Mouse (Mus musculus): ENCODE measurements around the gene Rab1a. TPM values are rescaled to one million over a fixed set of nuclear protein-coding genes. Genes with fewer than 3 reads are reported as not detected.
A peak's percentile ranks its signal among the peaks of the same experiment; 100 is the strongest.

The Rab1a gene
- polyA plus RNA-seq, 1 experiment from 2014 or later, result 268 TPM

DNA sequence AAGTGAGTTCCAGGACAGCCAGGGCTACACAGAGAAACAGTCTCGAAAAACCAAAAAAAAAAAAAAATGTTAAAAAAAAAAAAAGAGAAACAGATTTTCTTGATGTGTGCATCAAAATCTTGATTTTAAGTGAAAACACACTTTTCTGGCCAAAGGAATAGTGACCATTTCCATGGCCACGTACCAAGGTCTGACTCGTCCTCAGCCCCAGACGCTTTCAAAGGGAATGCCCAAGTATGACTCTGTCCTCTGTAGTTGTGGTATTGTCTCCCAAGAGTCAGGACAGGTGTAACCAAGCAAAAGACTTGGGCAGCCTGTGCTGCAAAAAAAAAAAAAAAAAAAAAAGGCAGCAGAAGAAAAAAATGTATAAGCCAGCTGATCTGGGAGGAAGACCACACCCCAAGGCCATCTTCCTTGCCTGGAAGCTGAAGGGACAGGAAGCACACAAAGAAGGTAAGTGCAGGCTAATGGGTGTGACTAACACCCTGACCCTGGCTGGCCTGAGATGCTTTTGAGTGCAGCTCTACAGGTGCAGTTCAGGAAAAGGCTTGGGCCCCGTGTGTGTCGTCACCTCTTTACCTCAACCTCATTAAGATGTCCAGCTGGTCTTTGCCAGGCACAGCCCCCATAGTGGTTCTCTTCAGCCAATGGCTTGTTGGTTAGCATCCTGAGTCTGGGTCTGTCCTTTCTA, 41.3 kb downstream of the Rab1a start:
- Histone ChIP-seq H3K4me3 (no peak overlapping the region), H3K36me3 (peaks cover 57% of the 10 kb centered on the region), H3K27me3 (no peaks in the 10 kb centered on the region), H3K9me3 (no peaks in the 10 kb centered on the region), H3K9ac (no peak overlapping the region), H3K27ac (no peak overlapping the region), H3K4me1 (peaks cover 44% of the 10 kb centered on the region), H3K4me2 (replicated peaks) (no peak overlapping the region)
- no peak for ATAC-seq (ENCODE audit: low FRiP score, low read depth)
- 79% methylated on average over 6 of the region's 6 CpGs for WGBS

DNA sequence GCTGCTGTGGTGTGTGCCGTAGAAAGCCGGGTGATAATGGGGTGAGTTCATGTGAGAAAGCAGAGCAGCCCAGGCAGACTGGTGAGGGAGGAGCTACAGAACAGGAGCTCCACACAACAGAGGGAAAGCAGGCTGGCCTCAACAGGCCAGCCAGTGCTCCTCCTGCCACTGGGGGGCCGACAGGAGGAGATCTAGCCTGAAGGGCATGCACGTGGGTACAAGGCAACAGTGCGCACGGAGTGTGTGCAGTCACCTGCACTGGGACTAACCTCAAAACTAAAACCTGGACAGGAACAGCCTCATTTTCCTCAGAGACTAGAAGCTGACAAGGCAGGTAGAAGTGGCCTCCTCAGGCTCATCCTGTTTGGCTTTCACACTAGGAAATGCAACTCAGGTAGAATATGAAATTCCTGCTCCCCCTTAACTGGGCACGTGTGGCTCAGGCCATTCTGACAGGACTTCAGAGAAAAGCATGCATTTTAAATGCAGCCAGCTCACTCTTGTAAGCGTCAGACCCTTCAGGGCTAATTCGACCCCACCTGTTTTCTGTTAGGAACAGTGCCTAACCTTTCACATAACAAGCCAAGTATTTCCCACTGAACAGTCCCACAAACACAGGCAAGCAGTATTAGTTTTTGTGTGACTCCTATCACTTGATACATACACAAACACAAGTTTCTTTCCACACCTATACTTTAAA, 42.1 kb downstream of the Rab1a start:
- WGBS, result 16% methylated on average over 9 of the region's 9 CpGs
- Histone ChIP-seq H3K27me3 (no peaks in the 10 kb centered on the region), H3K36me3 (peaks cover 49% of the 10 kb centered on the region), H3K4me3 (no peak overlapping the region), H3K9ac (no peak overlapping the region), H3K27ac (no peak overlapping the region; the same call in 1 of the 2 replicates), H3K4me1 (peaks cover 53% of the 10 kb centered on the region), H3K4me2 (replicated peaks) (0 out of 2 replicates have a peak overlapping the region, but pooled peaks have one; percentile 14), H3K9me3 (no peaks in the 10 kb centered on the region)
- ATAC-seq (ENCODE audit: low FRiP score, low read depth), result peak; percentile 35; the same call in 1 of the 2 replicates

- ATAC-seq (ENCODE audit: low FRiP score, low read depth), result no peak
- 76% methylated on average over 16 of the region's 16 CpGs for WGBS
- Histone ChIP-seq H3K4me1 (peaks cover 54% of the 10 kb centered on the region), H3K9ac (no peak overlapping the region), H3K36me3 (peaks cover 36% of the 10 kb centered on the region), H3K4me3 (no peak overlapping the region), H3K9me3 (no peaks in the 10 kb centered on the region), H3K27me3 (no peaks in the 10 kb centered on the region), H3K4me2 (replicated peaks) (no peak overlapping the region), H3K27ac (no peak overlapping the region)
Observed at GRCm38 (mm10) chr11:20244336-20245290, 43.4 kb downstream of the Rab1a start.

DNA sequence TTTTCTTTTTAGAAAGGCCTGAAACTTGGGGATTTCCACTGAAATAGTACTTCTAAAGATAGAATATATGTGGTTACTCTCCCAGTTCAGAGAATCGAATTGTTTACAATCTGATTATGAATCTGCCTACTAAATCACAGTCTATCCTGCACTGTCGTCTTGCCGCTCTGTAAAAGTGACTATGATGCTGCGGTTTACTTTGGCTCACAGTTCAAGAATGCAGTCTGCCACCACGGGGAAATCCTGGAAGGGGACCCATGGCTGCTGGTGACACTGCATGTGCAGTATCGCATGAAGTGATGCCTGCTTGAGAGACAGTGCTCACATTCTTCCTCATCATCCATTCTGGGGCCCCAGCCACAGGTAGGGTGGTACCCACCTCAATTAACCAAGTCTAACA, 44.1 kb downstream of the Rab1a start:
- Histone ChIP-seq H3K36me3 (peaks cover 29% of the 10 kb centered on the region), H3K4me2 (replicated peaks) (no peak overlapping the region), H3K4me3 (no peak overlapping the region), H3K4me1 (peaks cover 56% of the 10 kb centered on the region), H3K27me3 (no peaks in the 10 kb centered on the region), H3K9ac (no peak overlapping the region), H3K9me3 (no peaks in the 10 kb centered on the region), H3K27ac (no peak overlapping the region)
- ATAC-seq (ENCODE audit: low FRiP score, low read depth), result no peak
- 87% methylated on average over 6 of the region's 6 CpGs for WGBS

DNA sequence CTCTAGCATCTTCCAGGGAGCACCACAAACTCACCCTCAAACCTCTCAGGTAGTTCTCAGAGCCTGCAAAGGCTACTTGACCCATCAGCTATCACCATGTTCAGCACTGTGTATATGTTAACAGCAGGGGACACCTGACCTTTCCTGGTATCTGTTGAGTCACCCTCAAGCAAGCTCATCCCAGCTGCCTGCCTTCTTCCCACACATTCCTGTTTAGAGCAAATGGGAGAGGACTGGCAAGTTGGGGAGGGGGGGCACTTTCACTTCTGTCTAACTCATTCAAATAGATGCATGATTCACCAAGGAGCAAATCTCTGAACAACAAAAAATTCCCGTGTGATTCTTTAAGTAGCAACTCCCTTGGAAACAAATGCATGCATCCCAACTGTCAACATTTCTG, 45.4 kb downstream of the Rab1a start:
- no peak overlapping the region for H3K27ac ChIP-seq
- no peak for ATAC-seq (ENCODE audit: low FRiP score, low read depth)
- H3K9me3 ChIP-seq, result no peaks in the 10 kb centered on the region
- H3K4me2 ChIP-seq (replicated peaks), result no peak overlapping the region; the same call in 1 of the 2 replicates
- H3K4me1 ChIP-seq, result peaks cover 59% of the 10 kb centered on the region
- H3K9ac ChIP-seq, result no peak overlapping the region
- H3K27me3 ChIP-seq, result no peaks in the 10 kb centered on the region
- 77% methylated on average over 1 of the region's 1 CpGs for WGBS
- peaks cover 16% of the 10 kb centered on the region for H3K36me3 ChIP-seq
- no peak overlapping the region for H3K4me3 ChIP-seq

- Histone ChIP-seq H3K4me2 (replicated peaks) (peak overlapping the region; percentile 80), H3K9ac (no peak overlapping the region), H3K4me3 (no peak overlapping the region; the same call in 1 of the 2 replicates)
Observed at GRCm38 (mm10) chr11:20247146-20247855, 46.1 kb downstream of the Rab1a start.

GRCm38 (mm10) chr11:20248277-20248676, 47.0 kb downstream of the Rab1a start:
- Histone ChIP-seq H3K36me3 (peaks cover 12% of the 10 kb centered on the region), H3K4me1 (peaks cover 51% of the 10 kb centered on the region), H3K4me3 (peak overlapping the region; percentile 89), H3K27ac (0 out of 2 replicates have a peak overlapping the region, but pooled peaks have one; percentile 33), H3K9ac (peak overlapping the region; percentile 96), H3K4me2 (replicated peaks) (peak overlapping the region; percentile 80), H3K27me3 (no peaks in the 10 kb centered on the region), H3K9me3 (no peaks in the 10 kb centered on the region)
- WGBS, result 3% methylated on average over 4 of the region's 4 CpGs
- no peak for ATAC-seq (ENCODE audit: low FRiP score, low read depth)

More at GRCm38 (mm10) chr11:20247146-20247855, 46.1 kb downstream of the Rab1a start:
- no peak for ATAC-seq (ENCODE audit: low FRiP score, low read depth)
- H3K4me1 ChIP-seq, result peaks cover 59% of the 10 kb centered on the region
- H3K27ac ChIP-seq, result no peak overlapping the region
- WGBS, result 88% methylated on average over 8 of the region's 8 CpGs
- H3K9me3 ChIP-seq, result no peaks in the 10 kb centered on the region
- peaks cover 12% of the 10 kb centered on the region for H3K36me3 ChIP-seq
- H3K27me3 ChIP-seq, result no peaks in the 10 kb centered on the region

GRCm38 (mm10) chr11:20248840-20249239, 47.6 kb downstream of the Rab1a start:
- Histone ChIP-seq H3K4me3 (peak overlapping the region; percentile 89), H3K27ac (peak overlapping the region; percentile 92), H3K4me1 (peaks cover 46% of the 10 kb centered on the region), H3K4me2 (replicated peaks) (peak overlapping the region; percentile 80), H3K9ac (peak overlapping the region; percentile 96), H3K36me3 (peaks cover 12% of the 10 kb centered on the region), H3K27me3 (no peaks in the 10 kb centered on the region), H3K9me3 (no peaks in the 10 kb centered on the region)
- WGBS, result 0% methylated on average over 37 of the region's 39 CpGs
- peak; percentile 65 for ATAC-seq (ENCODE audit: low FRiP score, low read depth)

DNA sequence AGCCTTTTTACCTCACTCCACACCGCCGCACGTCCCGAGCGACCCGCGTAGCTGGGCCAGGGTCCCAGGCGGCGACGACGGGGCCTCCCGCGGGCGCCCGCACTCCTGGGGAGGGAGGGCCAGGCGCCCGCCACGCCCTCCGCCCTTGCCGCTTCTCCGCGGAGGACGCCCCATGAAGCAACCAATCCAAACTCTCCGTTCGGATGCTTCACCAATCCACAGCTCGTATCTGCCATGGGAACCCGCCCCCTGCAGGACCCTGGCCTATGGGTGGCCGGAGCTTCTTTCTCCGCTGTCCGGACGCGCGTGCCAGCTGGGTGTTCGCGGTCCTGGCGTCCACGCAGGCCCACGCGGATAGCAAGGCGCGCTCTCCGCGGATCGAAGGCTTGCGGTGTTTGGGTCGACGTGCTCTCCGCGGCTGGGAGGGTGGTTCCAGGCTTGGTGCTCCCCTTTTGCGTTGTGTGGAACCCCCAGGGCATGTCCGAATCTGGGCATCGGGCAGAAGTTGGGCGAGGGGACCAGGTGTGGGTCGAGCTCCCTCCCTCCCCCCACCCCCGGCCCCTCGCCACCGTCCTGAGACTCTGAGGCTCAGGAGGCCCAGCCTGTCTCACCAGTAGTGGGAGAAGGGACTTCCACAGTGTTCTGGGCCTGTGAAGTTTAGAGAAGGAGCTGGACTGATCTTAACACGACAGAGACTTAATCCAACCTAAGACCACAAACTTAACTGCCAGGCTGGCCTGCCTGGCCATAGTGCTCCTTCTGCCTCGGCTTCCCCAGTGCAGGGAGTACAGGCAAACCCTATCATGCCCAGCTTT, 48.3 kb downstream of the Rab1a start, which contains the start of gene Cep68:
TSS of gene Cep68 (minus strand) at position 134 of the 815 bp plus-strand sequence.
- ATAC-seq (ENCODE audit: low FRiP score, low read depth), result peak; percentile 98
- Histone ChIP-seq H3K9ac (peak within 1 kb of the TSS; percentile 96), H3K4me3 (peak within 1 kb of the TSS; percentile 89), H3K27me3 (no peaks in the 10 kb centered on the region), H3K36me3 (peaks cover 9% of the 10 kb centered on the region), H3K27ac (peak within 1 kb of the TSS; percentile 92), H3K4me1 (peaks cover 39% of the 10 kb centered on the region), H3K4me2 (replicated peaks) (peak within 1 kb of the TSS; percentile 80), H3K9me3 (no peaks in the 10 kb centered on the region)
- WGBS, result 0% methylated on average over 55 of the region's 59 CpGs

- no peak overlapping the region for H3K9ac ChIP-seq
- no peak for ATAC-seq (ENCODE audit: low FRiP score, low read depth)
- peak overlapping the region; percentile 80 for H3K4me2 ChIP-seq (replicated peaks)
- no peak overlapping the region for H3K27ac ChIP-seq
- peaks cover 32% of the 10 kb centered on the region for H3K4me1 ChIP-seq
- no peak overlapping the region for H3K4me3 ChIP-seq
- 82% methylated on average over 6 of the region's 6 CpGs for WGBS
- peaks cover 4% of the 10 kb centered on the region; the same call in 1 of the 2 replicates for H3K36me3 ChIP-seq
- H3K9me3 ChIP-seq, result no peaks in the 10 kb centered on the region
- no peaks in the 10 kb centered on the region for H3K27me3 ChIP-seq
Observed at GRCm38 (mm10) chr11:20250476-20251178, 49.4 kb downstream of the Rab1a start.
